Mouse (Mus musculus) liver, adult 2 months (tissue): Measurements from ENCODE around the gene Plekhb1. TPM values are rescaled to one million over a fixed set of nuclear protein-coding genes. Genes with fewer than 3 reads are reported as not detected.

ENCODE experiments used
- DNase-seq: peaks from one replicate; pipeline ENCODE4 v3.0.0-alpha.2; 2011; ENCODE audit warnings: low read depth, low spot score; ENCODE audit errors: extremely low read depth
- H3K27ac ChIP-seq: fragments of 200-500 bp; replicated peaks from 2 replicates; pipeline ENCODE4 v1.5.1; 2012; ENCODE audit warnings: low read depth, mild to moderate bottlenecking, control low read depth, inconsistent platforms, low read length; ENCODE audit not compliant: insufficient read depth
- H3K27me3 ChIP-seq: fragments of 200-500 bp; 2 replicates; pipeline ENCODE4 v1.6.1; 2012; ENCODE audit warnings: mild to moderate bottlenecking, moderate library complexity, low read length, inconsistent platforms; ENCODE audit not compliant: control insufficient read depth, insufficient read depth
- H3K36me3 ChIP-seq: fragments of 200-500 bp; 2 replicates; pipeline ENCODE4 v1.6.1; 2012; ENCODE audit warnings: low read length, inconsistent platforms; ENCODE audit not compliant: control insufficient read depth, insufficient read depth
- H3K4me1 ChIP-seq: fragments of 200-500 bp; 2 replicates; pipeline ENCODE4 v1.6.1; 2011; ENCODE audit warnings: low read length; ENCODE audit not compliant: control insufficient read depth, insufficient read depth
- H3K4me3 ChIP-seq: fragments of 200-500 bp; 2 replicates; pipeline ENCODE4 v1.5.1; 2011; ENCODE audit warnings: low read depth, mild to moderate bottlenecking, control low read depth, low read length, moderate library complexity; ENCODE audit not compliant: insufficient read depth
- H3K79me2 ChIP-seq: fragments of 200-500 bp; 2 replicates; pipeline ENCODE4 v1.6.1; 2012; ENCODE audit warnings: inconsistent platforms, mild to moderate bottlenecking, low read length, moderate library complexity; ENCODE audit not compliant: control insufficient read depth, insufficient read depth
- H3K9ac ChIP-seq: fragments of 200-500 bp; 2 replicates; pipeline ENCODE4 v1.6.1; 2012; ENCODE audit warnings: low read depth, mild to moderate bottlenecking, control low read depth, inconsistent platforms, low read length
- CTCF ChIP-seq: fragments of 200-500 bp; IDR thresholded peaks from 2 replicates; pipeline ENCODE4 v1.5.1; 2011; ENCODE audit warnings: low read depth, low read length, control low read depth
- POLR2A ChIP-seq: fragments of 200-500 bp; IDR thresholded peaks from 2 replicates; pipeline ENCODE4 v1.6.1; 2011; ENCODE audit warnings: low read length, control low read depth; ENCODE audit not compliant: insufficient read depth; ENCODE audit errors: extremely low read depth
- WGBS: fragments of 180-500 bp; shearing (Covaris S2); methylation state at CpG from one replicate; pipeline ENCODE4 v1.1.7; 2018; 5-methylcytosine and 5-hydroxymethylcytosine counted together
- polyA plus RNA-seq: library from polyadenylated mRNA; depleted of rRNA; stranded (reverse); fragments of >200 nt; gene quantifications from 2 replicates; pipeline ENCODE4 v1.2.3, GENCODE M21; 2012; rRNA removed
- total RNA-seq: library from RNA; depleted of rRNA; stranded (reverse); fragments of >200 nt; gene quantifications from 2 replicates; pipeline ENCODE4 v1.2.3, GENCODE M21; 2014; rRNA removed

Plekhb1 gene
- total RNA-seq (10.4 and 22.3 TPM in 2 replicates), polyA plus RNA-seq (37.6 and 41.4 TPM in 2 replicates)

- Histone ChIP-seq H3K9ac (no peak within 1 kb of the TSS), H3K27ac (no peak within 1 kb of the TSS), H3K79me2 (no peaks in the 10 kb centered on the region), H3K4me1 (no peaks in the 10 kb centered on the region), H3K36me3 (no peaks in the 10 kb centered on the region), H3K4me3 (no peak within 1 kb of the TSS), H3K27me3 (no peaks in the 10 kb centered on the region)
- WGBS = 84% methylated on average over 8 of the region's 8 CpGs
- TF ChIP-seq POLR2A (no peak), CTCF (no peak)
- DNase-seq = no peak
These were observed at the start of gene Plekhb1 for GRCm38 (mm10) chr7:100662231-100662630. TSS of gene Plekhb1 (minus strand) at chr7:100662414.

DNA sequence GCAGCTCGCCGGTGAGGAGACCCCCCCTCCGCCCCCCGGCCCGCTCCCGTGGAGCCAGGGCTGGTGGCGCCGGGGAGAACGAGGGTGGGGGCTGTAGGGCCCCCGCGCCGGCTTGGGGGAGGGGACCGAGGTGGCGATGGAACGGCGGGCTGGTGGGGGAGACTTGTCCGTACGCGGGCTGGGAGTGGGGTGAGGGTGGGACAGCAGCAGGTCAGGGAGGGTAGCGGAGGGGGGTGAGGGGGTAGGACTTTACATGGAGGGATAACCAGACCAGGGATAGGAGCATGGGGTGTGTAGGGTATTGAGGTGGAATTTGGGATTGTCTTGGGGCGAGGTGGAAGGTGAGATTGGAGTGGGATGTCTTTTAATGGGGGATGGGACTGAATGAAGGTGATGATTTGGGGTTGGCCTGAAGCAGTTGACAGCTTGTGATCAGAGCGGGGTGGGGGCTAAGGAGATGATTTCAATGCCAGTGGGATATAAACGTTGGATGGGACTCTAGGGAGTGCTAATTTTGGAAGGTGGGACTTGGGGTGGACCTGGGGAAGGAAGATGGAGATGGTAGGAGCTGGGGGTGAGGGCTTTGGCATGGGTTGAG lies 44.8 kb upstream of the Plekhb1 start:
- Histone ChIP-seq H3K27ac (peak overlapping the region; percentile 33), H3K4me1 (peaks cover 3% of the 10 kb centered on the region; the same call in 1 of the 2 replicates), H3K9ac (peak overlapping the region; percentile 88), H3K4me3 (peak overlapping the region; percentile 76), H3K36me3 (no peaks in the 10 kb centered on the region), H3K27me3 (no peaks in the 10 kb centered on the region), H3K79me2 (peaks cover 13% of the 10 kb centered on the region)
- WGBS = 1% methylated on average over 23 of the region's 23 CpGs
- TF ChIP-seq POLR2A (no peak), CTCF (no peak)
- DNase-seq = no peak

GRCm38 (mm10) chr7:100706143-100706841 lies 44.1 kb upstream of the Plekhb1 start, which contains the start of gene Fam168a:
TSS of gene Fam168a (plus strand) at chr7:100706635.
- DNase-seq = peak; percentile 97
- Histone ChIP-seq H3K27me3 (no peaks in the 10 kb centered on the region), H3K36me3 (no peaks in the 10 kb centered on the region), H3K4me3 (peak within 1 kb of the TSS; percentile 76), H3K79me2 (peaks cover 13% of the 10 kb centered on the region), H3K9ac (peak within 1 kb of the TSS; percentile 88), H3K4me1 (peaks cover 3% of the 10 kb centered on the region; the same call in 1 of the 2 replicates), H3K27ac (peak within 1 kb of the TSS; percentile 92)
- TF ChIP-seq POLR2A (peak; percentile 76), CTCF (0 out of 2 replicates have a peak, but pooled peaks have one; percentile 25)
- WGBS = under 1% methylated on average over 34 of the region's 37 CpGs

DNA sequence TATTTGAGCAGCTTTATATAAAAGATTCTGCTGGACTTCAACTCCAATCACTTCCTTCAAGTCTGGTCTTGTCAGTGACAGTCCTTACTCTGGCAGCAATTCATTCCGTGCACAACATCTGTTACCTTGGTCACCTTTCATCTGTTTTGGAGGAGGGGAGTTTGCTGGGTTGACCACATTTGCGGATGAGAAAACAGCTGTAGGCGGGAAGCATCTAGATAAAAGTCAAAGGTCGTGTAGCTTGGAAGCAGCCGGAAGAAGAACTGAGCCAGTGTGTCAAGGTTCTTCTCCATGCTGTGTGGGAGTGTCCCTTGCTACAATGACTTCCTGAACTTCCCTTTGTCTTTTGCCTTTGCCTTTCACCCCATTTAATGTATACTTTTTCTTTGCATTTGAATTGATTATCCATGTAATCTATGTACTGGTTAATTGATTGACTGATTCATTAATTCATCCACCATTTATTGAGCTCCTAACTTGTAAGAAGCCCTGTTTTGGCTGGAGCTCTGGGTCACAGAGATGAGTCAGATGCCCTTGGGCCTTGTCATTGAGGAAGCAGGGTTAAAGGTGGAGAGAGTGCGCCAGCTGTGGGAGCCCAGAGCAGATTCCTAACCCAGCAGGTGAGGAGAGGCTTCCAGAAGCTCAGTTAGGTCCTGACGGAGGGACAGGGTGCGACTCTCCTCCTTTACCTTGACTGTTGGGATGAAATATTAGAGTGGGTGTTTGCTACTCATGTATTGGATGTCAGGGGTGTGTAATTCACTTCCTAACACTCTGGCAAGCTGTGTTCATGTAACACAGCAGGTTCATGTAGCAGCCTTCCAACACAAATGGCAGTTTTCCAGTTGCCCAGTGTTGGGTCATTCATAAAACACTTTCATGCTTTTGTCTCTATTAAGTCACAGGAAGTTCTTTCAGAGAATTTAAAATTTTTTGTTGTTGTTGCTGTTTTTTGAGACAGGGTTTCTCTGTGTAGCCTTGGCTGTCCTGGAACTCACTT lies 37.9 kb upstream of the Plekhb1 start:
- Histone ChIP-seq H3K36me3 (no peaks in the 10 kb centered on the region), H3K79me2 (no peaks in the 10 kb centered on the region), H3K4me3 (no peak overlapping the region), H3K27ac (no peak overlapping the region), H3K9ac (no peak overlapping the region), H3K4me1 (no peaks in the 10 kb centered on the region), H3K27me3 (no peaks in the 10 kb centered on the region)
- DNase-seq = peak; percentile 46
- no peak for TF ChIP-seq CTCF
- no peak for TF ChIP-seq POLR2A
- WGBS = 39% methylated on average over 8 of the region's 8 CpGs

GRCm38 (mm10) chr7:100693199-100693598 lies 31.0 kb upstream of the Plekhb1 start:
- no peaks in the 10 kb centered on the region for H3K36me3 ChIP-seq
- no peaks in the 10 kb centered on the region for H3K4me1 ChIP-seq
- H3K4me3 ChIP-seq = no peak overlapping the region
- 86% methylated on average over 8 of the region's 8 CpGs for WGBS
- no peak overlapping the region for H3K9ac ChIP-seq
- no peak overlapping the region for H3K27ac ChIP-seq
- no peak for DNase-seq
- H3K27me3 ChIP-seq = no peaks in the 10 kb centered on the region
- TF ChIP-seq POLR2A = no peak
- no peak for TF ChIP-seq CTCF
- no peaks in the 10 kb centered on the region for H3K79me2 ChIP-seq
